Mouse (Mus musculus) embryonic facial prominence, embryonic 12.5 days (tissue): Measurements from ENCODE around the gene Dkk3. TPM values are rescaled to one million over a fixed set of nuclear protein-coding genes. Genes with fewer than 3 reads are reported as not detected.
"Not testable (repeated sequence)": the region's sequence is repeated elsewhere in the genome, so short reads cannot be mapped to it uniquely, and the experiment has no call there.

Source experiments
- ATAC-seq: fragments of 200-750 bp; cut with Nextera tagmentation; 2 replicates; pipeline ENCODE4 v1.8.0; 2017; ENCODE audit not compliant: insufficient number of reproducible peaks, insufficient read depth, low FRiP score, low TSS enrichment
- H3K27ac ChIP-seq: fragments of 300-500 bp; sonication (generic); 2 replicates; pipeline ENCODE4 v1.5.1; 2016; ENCODE audit warnings: mild to moderate bottlenecking
- H3K27me3 ChIP-seq: fragments of 300-500 bp; sonication (generic); 2 replicates; pipeline ENCODE4 v1.6.1; 2016; ENCODE audit warnings: mild to moderate bottlenecking, moderate library complexity
- H3K36me3 ChIP-seq: fragments of 300-500 bp; sonication (generic); 2 replicates; pipeline ENCODE4 v1.6.1; 2016; ENCODE audit warnings: mild to moderate bottlenecking
- H3K4me1 ChIP-seq: fragments of 300-500 bp; sonication (generic); 2 replicates; pipeline ENCODE4 v1.6.1; 2016
- H3K4me2 ChIP-seq: fragments of 300-500 bp; sonication (generic); replicated peaks from 2 replicates; pipeline ENCODE4 v1.6.1; 2016; ENCODE audit warnings: mild to moderate bottlenecking, moderate library complexity
- H3K4me3 ChIP-seq: fragments of 300-500 bp; sonication (generic); 2 replicates; pipeline ENCODE4 v1.5.1; 2016; ENCODE audit warnings: mild to moderate bottlenecking
- H3K9ac ChIP-seq: fragments of 300-500 bp; sonication (generic); 2 replicates; pipeline ENCODE4 v1.6.1; 2016; ENCODE audit warnings: mild to moderate bottlenecking, moderate library complexity
- H3K9me3 ChIP-seq: fragments of 300-500 bp; sonication (generic); 2 replicates; pipeline ENCODE4 v1.6.1; 2016; ENCODE audit warnings: mild to moderate bottlenecking, moderate library complexity
- WGBS: fragments of 180-500 bp; shearing (Covaris S2); methylation state at CpG from one replicate; pipeline ENCODE4 v1.1.7; 2016; 5-methylcytosine and 5-hydroxymethylcytosine counted together
- polyA plus RNA-seq: library from polyadenylated mRNA; unstranded; fragments of >200 nt; fragmentation: Nextera tagmentation; extraction: Ambion mirVana; gene quantifications from 2 replicates; pipeline ENCODE4 v1.2.1, GENCODE M21; 2016

Dkk3 gene
- polyA plus RNA-seq, 1 experiment from 2014 or later, result 46.8 TPM

DNA sequence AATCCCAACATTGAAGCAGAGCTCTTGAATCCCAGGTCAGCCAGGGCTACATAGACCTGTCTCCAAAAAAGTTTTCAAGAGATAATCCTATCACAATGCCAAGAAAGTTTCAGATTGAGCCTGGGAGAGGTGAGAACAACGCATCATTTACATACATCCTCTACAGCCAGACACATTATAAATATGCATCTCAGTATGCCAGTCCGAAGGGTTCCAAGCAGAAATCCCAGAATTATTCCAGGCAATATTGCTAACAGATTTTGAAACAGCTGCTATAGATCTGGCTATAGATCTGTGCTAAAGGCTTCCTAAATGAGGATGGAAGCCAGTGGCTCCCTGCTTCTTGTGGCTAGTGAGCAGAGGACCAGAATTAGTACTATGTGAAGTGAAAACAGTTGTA lies 58.0 kb downstream of the Dkk3 start:
- Histone ChIP-seq H3K27me3 (no peaks in the 10 kb centered on the region), H3K9ac (no peak overlapping the region), H3K36me3 (peaks cover 69% of the 10 kb centered on the region), H3K4me2 (no peak overlapping the region), H3K4me1 (no peaks in the 10 kb centered on the region), H3K4me3 (no peak overlapping the region), H3K9me3 (no peaks in the 10 kb centered on the region), H3K27ac (no peak overlapping the region)
- 89% methylated on average over 2 of the region's 2 CpGs for WGBS
- no peak for ATAC-seq

DNA sequence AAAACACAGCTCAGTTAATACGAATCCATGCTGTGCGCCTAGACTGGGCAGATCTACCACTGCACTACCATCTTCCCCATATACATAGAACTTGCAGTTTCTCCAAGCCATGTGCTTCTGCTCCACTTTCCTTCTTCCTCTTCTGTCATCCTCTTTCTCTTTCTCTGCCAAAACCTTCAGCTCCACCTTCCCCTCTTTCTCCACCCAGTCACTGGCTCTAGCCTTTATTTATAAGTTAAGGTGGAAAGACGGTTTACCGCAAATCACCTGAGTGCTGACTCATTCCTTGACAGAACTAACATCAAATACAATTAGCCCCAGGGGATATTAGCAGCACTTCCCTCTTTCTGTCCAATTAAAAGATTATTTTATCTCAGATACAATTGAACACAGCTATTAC lies 63.9 kb downstream of the Dkk3 start:
- H3K27ac ChIP-seq, H3K27me3 ChIP-seq, H3K4me2 ChIP-seq, H3K4me3 ChIP-seq, H3K9ac ChIP-seq, ATAC-seq, H3K9me3 ChIP-seq, H3K4me1 ChIP-seq: not testable (repeated sequence)
- H3K36me3 ChIP-seq, result peaks cover 77% of the 10 kb centered on the region
- 94% methylated on average over 4 of the region's 4 CpGs for WGBS

DNA sequence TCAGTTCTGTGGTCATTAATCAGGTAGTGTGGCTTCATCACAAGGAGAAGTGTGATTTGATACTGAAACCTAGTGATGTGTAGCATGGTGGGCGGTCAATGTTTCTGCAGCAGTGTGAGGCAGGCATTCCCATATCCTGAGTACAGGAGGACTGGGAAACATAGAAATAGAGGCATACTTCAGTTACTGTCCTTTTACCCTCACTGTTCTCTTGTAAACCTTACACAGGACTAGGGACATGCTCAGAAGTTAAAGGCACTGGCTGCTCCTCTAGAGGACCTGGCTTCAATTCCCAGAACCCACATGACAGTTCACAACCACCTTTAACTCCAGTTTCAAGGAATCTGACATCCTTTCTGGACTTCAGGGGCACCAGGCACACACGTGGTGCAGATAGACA lies 72.7 kb downstream of the Dkk3 start:
- ATAC-seq, result no peak
- no peak overlapping the region for H3K4me3 ChIP-seq
- no peak overlapping the region for H3K9ac ChIP-seq
- no peak overlapping the region for H3K4me2 ChIP-seq
- 89% methylated on average over 2 of the region's 2 CpGs for WGBS
- peaks cover 53% of the 10 kb centered on the region for H3K36me3 ChIP-seq
- no peaks in the 10 kb centered on the region for H3K4me1 ChIP-seq
- no peaks in the 10 kb centered on the region for H3K9me3 ChIP-seq
- H3K27me3 ChIP-seq, result no peaks in the 10 kb centered on the region
- H3K27ac ChIP-seq, result no peak overlapping the region

DNA sequence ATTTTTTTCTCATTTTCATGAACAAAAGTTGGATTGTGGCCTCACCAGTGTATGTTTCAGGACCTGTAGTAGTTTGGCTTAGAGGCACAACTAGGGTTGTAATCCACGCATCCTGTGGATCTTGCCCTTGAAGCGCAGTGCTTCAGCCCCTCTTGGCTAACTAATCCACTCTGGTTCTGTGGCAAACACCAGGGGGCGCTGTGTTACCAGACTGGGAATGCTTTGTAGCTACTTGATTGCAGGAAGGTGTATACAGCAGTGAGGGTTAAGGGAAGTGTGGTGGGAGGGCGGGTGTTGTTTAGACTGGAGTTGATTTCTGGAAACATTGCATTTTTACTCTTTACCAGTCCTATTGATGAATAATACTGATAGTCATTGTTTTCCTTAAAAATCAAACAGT lies 73.8 kb downstream of the Dkk3 start:
- Histone ChIP-seq H3K27ac (no peak overlapping the region), H3K4me2 (no peak overlapping the region), H3K36me3 (peaks cover 53% of the 10 kb centered on the region), H3K9me3 (no peaks in the 10 kb centered on the region), H3K9ac (no peak overlapping the region), H3K27me3 (no peaks in the 10 kb centered on the region), H3K4me1 (no peaks in the 10 kb centered on the region), H3K4me3 (no peak overlapping the region)
- ATAC-seq, result no peak
- 42% methylated on average over 4 of the region's 4 CpGs for WGBS

DNA sequence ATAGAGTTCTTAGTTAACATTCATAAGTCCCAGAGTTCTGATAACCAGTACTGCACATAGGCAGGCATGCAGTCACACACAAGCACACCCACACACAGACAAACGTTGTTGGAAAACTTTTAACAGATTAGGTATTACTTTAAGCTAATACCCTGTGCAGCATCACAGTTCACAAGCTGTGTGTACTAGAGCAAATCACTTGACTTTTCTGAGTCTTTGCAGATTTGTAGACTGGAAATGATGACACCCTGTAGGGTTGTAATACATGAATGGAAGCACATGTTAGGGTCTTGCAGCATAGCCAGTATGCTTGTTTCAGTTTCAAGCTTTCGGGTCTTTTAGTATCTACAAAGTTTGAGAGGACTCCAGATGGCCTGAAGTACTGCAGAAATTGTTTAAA lies 74.6 kb downstream of the Dkk3 start:
- no peak overlapping the region for H3K9ac ChIP-seq
- no peak overlapping the region for H3K4me3 ChIP-seq
- H3K27ac ChIP-seq, result no peak overlapping the region
- 81% methylated on average over 2 of the region's 2 CpGs for WGBS
- H3K9me3 ChIP-seq, result no peaks in the 10 kb centered on the region
- H3K36me3 ChIP-seq, result peaks cover 52% of the 10 kb centered on the region
- no peaks in the 10 kb centered on the region for H3K4me1 ChIP-seq
- ATAC-seq, result no peak
- no peaks in the 10 kb centered on the region for H3K27me3 ChIP-seq
- no peak overlapping the region for H3K4me2 ChIP-seq

DNA sequence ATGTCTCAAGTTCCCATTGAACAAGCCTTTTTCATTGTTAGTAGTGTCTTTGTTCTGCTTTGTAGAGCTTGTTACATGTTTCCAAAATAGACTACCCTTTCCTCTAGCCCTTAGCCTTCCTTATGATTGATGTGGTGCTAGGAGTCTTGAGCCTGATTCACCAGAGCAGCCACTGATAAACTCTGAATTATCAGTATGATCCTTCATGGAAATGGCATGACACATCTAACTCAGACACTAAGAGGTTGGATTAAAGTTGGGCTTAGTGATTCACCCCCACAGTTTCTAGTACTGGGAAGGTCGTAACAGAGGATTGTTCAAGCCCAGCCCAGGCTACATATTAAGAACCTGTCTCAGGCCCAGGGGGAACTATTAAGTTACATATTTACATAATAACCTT lies 76.2 kb downstream of the Dkk3 start:
- WGBS, result 91% methylated on average over 1 of the region's 1 CpGs
- Histone ChIP-seq H3K9ac (no peak overlapping the region), H3K4me3 (no peak overlapping the region), H3K4me2 (no peak overlapping the region), H3K27me3 (no peaks in the 10 kb centered on the region), H3K27ac (no peak overlapping the region), H3K9me3 (no peaks in the 10 kb centered on the region), H3K4me1 (no peaks in the 10 kb centered on the region), H3K36me3 (peaks cover 48% of the 10 kb centered on the region)
- ATAC-seq, result no peak

DNA sequence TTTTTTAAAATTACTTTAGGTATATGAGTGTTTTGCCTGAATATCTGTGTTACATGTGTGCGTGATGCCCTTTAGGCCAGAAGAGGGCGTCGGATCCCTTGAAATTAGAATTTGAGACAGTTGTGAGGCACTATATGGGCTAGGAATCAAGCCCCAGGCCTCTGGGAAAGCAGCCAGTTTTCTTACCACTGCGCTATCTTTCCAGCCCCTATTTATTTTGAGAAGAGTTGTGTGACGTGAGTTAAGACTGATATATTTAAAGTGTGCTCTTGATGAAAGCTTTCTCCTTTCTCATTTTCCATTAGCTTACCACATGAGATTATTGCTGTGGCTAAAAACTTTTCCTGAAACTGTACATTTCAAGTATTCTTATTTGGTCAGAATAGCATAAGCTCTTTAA lies 84.0 kb downstream of the Dkk3 start:
- H3K27me3 ChIP-seq, result no peaks in the 10 kb centered on the region
- WGBS, result 87% methylated on average over 5 of the region's 5 CpGs
- no peak overlapping the region for H3K4me3 ChIP-seq
- no peaks in the 10 kb centered on the region for H3K9me3 ChIP-seq
- H3K4me2 ChIP-seq, result no peak overlapping the region
- H3K9ac ChIP-seq, result no peak overlapping the region
- no peaks in the 10 kb centered on the region for H3K4me1 ChIP-seq
- no peak overlapping the region for H3K27ac ChIP-seq
- peaks cover 32% of the 10 kb centered on the region for H3K36me3 ChIP-seq
- ATAC-seq, result no peak

Other genes starting within 250 kb of the Dkk3 start
- gene Usp47, start 135.6 kb downstream of the Dkk3 start, polyA plus RNA-seq, result 94.3 and 96.7 TPM in 2 replicates
- gene Mical2, start 66.8 kb upstream of the Dkk3 start, polyA plus RNA-seq, result 2.1 and 3.3 TPM in 2 replicates